Mouse (Mus musculus) liver, postnatal 0 days (tissue): Measurements from ENCODE around the gene Vwa5b2.

ENCODE experiments used
- CTCF ChIP-seq: sonication (generic); IDR thresholded peaks from 2 replicates; pipeline ENCODE4 v1.5.1; 2016; ENCODE audit warnings: antibody characterized with exemption, low read depth
- EP300 ChIP-seq: IDR thresholded peaks from 2 replicates; pipeline ENCODE4 v1.6.1; 2016; ENCODE audit warnings: antibody characterized with exemption, low read depth, mild to moderate bottlenecking

DNA sequence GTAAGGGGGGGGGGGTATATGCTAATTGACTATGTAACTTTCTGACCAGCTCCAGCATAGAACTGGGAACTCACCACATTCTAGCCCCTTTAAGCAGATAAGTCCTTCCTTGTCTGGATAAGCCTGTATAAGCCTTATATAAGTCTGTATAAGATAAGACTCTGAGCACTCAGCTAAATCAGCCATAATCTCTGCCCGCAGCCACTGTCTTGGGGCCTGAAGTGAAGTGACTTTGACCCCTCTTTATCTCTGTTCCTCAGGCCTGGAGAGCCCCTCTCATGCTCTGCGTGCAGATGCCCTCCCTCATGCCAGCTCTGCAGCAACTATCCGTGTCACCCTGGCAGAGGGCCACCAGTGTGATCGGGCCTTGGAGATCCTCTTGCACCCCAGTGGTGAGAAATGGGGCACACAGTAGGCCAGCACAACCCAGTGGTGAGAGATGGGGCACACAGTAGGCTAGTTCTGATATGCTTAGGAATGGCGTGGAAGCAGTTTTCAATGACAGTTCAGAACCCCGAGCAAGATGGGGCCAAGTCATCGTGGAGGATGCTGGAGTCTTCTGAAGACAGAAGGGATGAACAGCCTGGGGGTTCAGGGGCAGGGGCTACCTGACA, 5.9 kb downstream of the Vwa5b2 start:
- no peak for TF ChIP-seq CTCF
- TF ChIP-seq EP300 = peak; percentile 85; the same call in 1 of the 2 replicates
